Mouse (Mus musculus) limb, embryonic 14.5 days (tissue): ENCODE data around the gene Shld1. TPM values are rescaled to one million over a fixed set of nuclear protein-coding genes. Genes with fewer than 3 reads are reported as not detected.

Experiments
- ATAC-seq: fragments of 200-750 bp; cut with Nextera tagmentation; 2 replicates; pipeline ENCODE4 v1.8.0; 2017; ENCODE audit warnings: low read depth, moderate number of reproducible peaks, moderate TSS enrichment; ENCODE audit not compliant: low FRiP score
- DNase-seq: peaks from one replicate; pipeline ENCODE4 v3.0.0-alpha.2; 2015; ENCODE audit warnings: low spot score
- H3K27ac ChIP-seq: fragments of 300-500 bp; sonication (generic); replicated peaks from 2 replicates; pipeline ENCODE4 v1.5.1; 2014; ENCODE audit warnings: low read depth, mild to moderate bottlenecking, low read length, moderate library complexity, mixed read lengths
- H3K27me3 ChIP-seq: fragments of 300-500 bp; sonication (generic); 2 replicates; pipeline ENCODE4 v1.6.1; 2014; ENCODE audit warnings: low read length, mixed read lengths; ENCODE audit not compliant: control insufficient read depth, insufficient read depth
- H3K36me3 ChIP-seq: fragments of 300-500 bp; sonication (generic); 2 replicates; pipeline ENCODE4 v1.6.1; 2014; ENCODE audit warnings: mild to moderate bottlenecking, low read length, moderate library complexity, mixed read lengths; ENCODE audit not compliant: control insufficient read depth, insufficient read depth
- H3K4me1 ChIP-seq: fragments of 300-500 bp; sonication (generic); 2 replicates; pipeline ENCODE4 v1.6.1; 2014; ENCODE audit warnings: antibody characterized with exemption, low read length, mixed read lengths; ENCODE audit not compliant: control insufficient read depth, insufficient read depth
- H3K4me2 ChIP-seq: fragments of 300-500 bp; sonication (generic); replicated peaks from 2 replicates; pipeline ENCODE4 v1.6.1; 2014; ENCODE audit warnings: low read depth, mild to moderate bottlenecking, low read length, moderate library complexity; ENCODE audit not compliant: severe bottlenecking
- H3K4me3 ChIP-seq: fragments of 300-500 bp; sonication (generic); replicated peaks from 2 replicates; pipeline ENCODE4 v1.5.1; 2014; ENCODE audit warnings: low read length
- H3K9ac ChIP-seq: fragments of 300-500 bp; sonication (generic); 2 replicates; pipeline ENCODE4 v1.6.1; 2014; ENCODE audit warnings: mild to moderate bottlenecking, low read depth, low read length, moderate library complexity; ENCODE audit not compliant: severe bottlenecking
- H3K9me3 ChIP-seq: fragments of 300-500 bp; sonication (generic); 2 replicates; pipeline ENCODE4 v1.6.1; 2016; ENCODE audit warnings: low read length; ENCODE audit not compliant: control insufficient read depth
- POLR2A ChIP-seq: fragments of 200-500 bp; IDR thresholded peaks from 2 replicates; pipeline ENCODE4 v1.8.0; 2012; ENCODE audit warnings: inconsistent platforms, mild to moderate bottlenecking, moderate library complexity, borderline replicate concordance; ENCODE audit not compliant: insufficient read depth, insufficient read length; ENCODE audit errors: extremely low read depth
- WGBS: fragments of 180-500 bp; shearing (Covaris S2); extraction: QIAGEN DNeasy Blood & Tissue Kit; methylation state at CpG from one replicate; pipeline ENCODE4 v1.1.7; 2014; 5-methylcytosine and 5-hydroxymethylcytosine counted together
- polyA plus RNA-seq, 2 experiments: library from polyadenylated mRNA; depleted of rRNA in 1 of 2; stranded (reverse) in 1 of 2; unstranded in 1 of 2; fragments of >200 nt; fragmentation: Nextera tagmentation in 1 of 2; extraction: Ambion mirVana in 1 of 2; gene quantifications; 2 replicates each; pipeline versions ENCODE4 v1.2.1 to v1.2.3; 2012 to 2014

Shld1 gene
- polyA plus RNA-seq, 2 experiments: 16.3 to 20.5 TPM

- H3K9me3 ChIP-seq: no peaks in the 10 kb centered on the region
- no peak for ATAC-seq
- no peak overlapping the region for H3K4me3 ChIP-seq
- 0 out of 2 replicates have a peak, but pooled peaks cover 3% of the 10 kb centered on the region for H3K4me1 ChIP-seq
- H3K36me3 ChIP-seq: no peaks in the 10 kb centered on the region
- H3K27ac ChIP-seq: no peak overlapping the region
- H3K27me3 ChIP-seq: no peaks in the 10 kb centered on the region
- H3K4me2 ChIP-seq: no peak overlapping the region
- no peak for TF ChIP-seq POLR2A
- no peak overlapping the region for H3K9ac ChIP-seq
- no peak for DNase-seq
- 92% methylated on average over 10 of the region's 10 CpGs for WGBS
Observed at GRCm38 (mm10) chr2:132733603-132734573, 47.2 kb downstream of the Shld1 start.

GRCm38 (mm10) chr2:132738816-132739432, 52.2 kb downstream of the Shld1 start:
- Histone ChIP-seq H3K4me1 (0 out of 2 replicates have a peak, but pooled peaks cover 3% of the 10 kb centered on the region), H3K36me3 (no peaks in the 10 kb centered on the region), H3K4me2 (no peak overlapping the region), H3K27ac (no peak overlapping the region), H3K27me3 (no peaks in the 10 kb centered on the region), H3K4me3 (no peak overlapping the region), H3K9ac (no peak overlapping the region), H3K9me3 (no peaks in the 10 kb centered on the region)
- ATAC-seq: no peak
- WGBS: 58% methylated on average over 2 of the region's 2 CpGs
- no peak for DNase-seq
- TF ChIP-seq POLR2A: no peak

GRCm38 (mm10) chr2:132741862-132742347, 55.2 kb downstream of the Shld1 start:
- 0 out of 2 replicates have a peak, but pooled peaks cover 3% of the 10 kb centered on the region for H3K4me1 ChIP-seq
- no peak for ATAC-seq
- DNase-seq: no peak
- H3K9ac ChIP-seq: no peak overlapping the region
- H3K36me3 ChIP-seq: no peaks in the 10 kb centered on the region
- H3K27me3 ChIP-seq: no peaks in the 10 kb centered on the region
- H3K9me3 ChIP-seq: no peaks in the 10 kb centered on the region
- 72% methylated on average over 8 of the region's 8 CpGs for WGBS
- H3K4me3 ChIP-seq: no peak overlapping the region
- H3K4me2 ChIP-seq: no peak overlapping the region
- H3K27ac ChIP-seq: no peak overlapping the region
- no peak for TF ChIP-seq POLR2A

GRCm38 (mm10) chr2:132744866-132745265, 58.1 kb downstream of the Shld1 start:
- ATAC-seq (no peak), DNase-seq (no peak)
- Histone ChIP-seq H3K4me1 (no peaks in the 10 kb centered on the region), H3K9ac (no peak overlapping the region), H3K36me3 (no peaks in the 10 kb centered on the region), H3K4me3 (no peak overlapping the region), H3K9me3 (no peaks in the 10 kb centered on the region), H3K27me3 (no peaks in the 10 kb centered on the region), H3K27ac (no peak overlapping the region), H3K4me2 (no peak overlapping the region)
- WGBS: 78% methylated on average over 5 of the region's 5 CpGs
- no peak for TF ChIP-seq POLR2A

- no peak for DNase-seq
- H3K9ac ChIP-seq: no peak overlapping the region
- no peak overlapping the region for H3K4me2 ChIP-seq
- 0 out of 2 replicates have a peak, but pooled peaks cover 3% of the 10 kb centered on the region for H3K36me3 ChIP-seq
- H3K4me1 ChIP-seq: no peaks in the 10 kb centered on the region
- no peak overlapping the region for H3K4me3 ChIP-seq
- ATAC-seq: no peak
- no peak overlapping the region for H3K27ac ChIP-seq
- H3K27me3 ChIP-seq: no peaks in the 10 kb centered on the region
- 83% methylated on average over 3 of the region's 3 CpGs for WGBS
- H3K9me3 ChIP-seq: no peaks in the 10 kb centered on the region
- TF ChIP-seq POLR2A: no peak
Observed at GRCm38 (mm10) chr2:132746108-132746507, 59.4 kb downstream of the Shld1 start.
